Mouse (Mus musculus): Measurements from ENCODE around the gene Gimap7. TPM values are rescaled to one million over a fixed set of nuclear protein-coding genes. Genes with fewer than 3 reads are reported as not detected.

Gimap7 gene
- polyA plus RNA-seq, 1 experiment from 2014 or later: not detected

DNA sequence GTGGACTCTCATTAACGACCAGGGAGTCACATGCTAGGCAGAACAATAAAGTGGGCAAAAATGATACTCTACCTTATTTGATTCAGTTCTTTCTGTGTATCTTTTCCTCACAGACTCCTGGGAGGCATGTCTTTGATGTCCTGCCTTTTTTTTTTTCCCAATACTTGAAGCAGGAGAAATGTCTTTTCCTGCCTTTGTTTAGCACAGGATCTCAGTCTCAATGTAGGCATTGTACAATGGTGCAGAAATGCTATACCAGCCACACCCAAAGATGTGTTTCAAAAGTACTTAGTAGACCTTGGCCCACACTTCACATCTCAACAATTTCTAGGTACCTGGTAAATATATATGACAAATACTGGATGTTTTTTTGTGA lies 20.9 kb upstream of the Gimap7 start:
- Histone ChIP-seq H3K4me3 (no peak overlapping the region), H3K36me3 (no peaks in the 10 kb centered on the region), H3K4me2 (replicated peaks) (no peak overlapping the region), H3K27me3 (no peaks in the 10 kb centered on the region), H3K9ac (no peak overlapping the region), H3K27ac (no peak overlapping the region), H3K4me1 (no peaks in the 10 kb centered on the region), H3K9me3 (no peaks in the 10 kb centered on the region)
- WGBS: 56% methylated on average over 1 of the region's 1 CpGs
- ATAC-seq (ENCODE audit: insufficient number of reproducible peaks, insufficient read depth, low FRiP score, low TSS enrichment): no peak

DNA sequence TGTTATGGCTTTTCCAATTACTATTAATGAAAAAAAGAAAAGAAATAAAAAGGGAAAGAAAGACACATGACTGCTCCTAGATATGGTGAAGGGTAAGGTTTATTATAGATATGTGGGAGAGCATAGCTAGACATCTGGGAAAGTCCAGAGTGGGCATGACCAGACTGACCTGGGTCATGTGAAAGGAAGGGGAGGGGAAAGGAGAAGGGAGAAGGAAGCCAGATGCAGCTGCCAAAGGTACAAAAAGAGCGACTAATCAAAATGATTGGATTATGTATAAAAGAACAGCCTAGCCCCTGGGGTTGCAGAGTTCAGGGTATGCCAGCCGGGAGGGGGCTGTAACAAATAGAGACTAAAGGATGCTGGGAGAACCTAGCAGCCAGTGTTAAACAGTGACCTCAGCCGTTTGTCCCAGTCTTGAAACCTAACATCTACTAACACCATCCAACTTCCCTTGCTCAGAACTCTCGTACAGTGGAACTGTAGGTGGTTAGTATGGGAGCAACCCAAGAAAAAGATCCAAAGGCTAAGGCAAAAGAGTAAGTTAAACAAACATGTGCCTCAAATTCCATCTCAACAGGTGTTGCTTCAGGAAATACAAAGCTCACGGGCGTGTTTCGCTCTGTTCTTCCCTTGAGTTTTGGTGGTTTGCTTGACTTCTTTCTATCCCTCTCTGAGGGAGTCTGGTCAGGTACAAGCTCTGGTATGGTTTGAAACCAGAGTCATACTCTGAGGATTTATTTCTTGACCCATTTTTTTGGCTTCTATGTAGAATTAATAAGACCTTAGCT lies 20.2 kb upstream of the Gimap7 start:
- Histone ChIP-seq H3K9ac (no peak overlapping the region), H3K4me3 (no peak overlapping the region), H3K9me3 (no peaks in the 10 kb centered on the region), H3K27me3 (no peaks in the 10 kb centered on the region), H3K4me2 (replicated peaks) (no peak overlapping the region), H3K27ac (no peak overlapping the region), H3K36me3 (no peaks in the 10 kb centered on the region), H3K4me1 (no peaks in the 10 kb centered on the region)
- 79% methylated on average over 7 of the region's 7 CpGs for WGBS
- ATAC-seq (ENCODE audit: insufficient number of reproducible peaks, insufficient read depth, low FRiP score, low TSS enrichment): no peak

DNA sequence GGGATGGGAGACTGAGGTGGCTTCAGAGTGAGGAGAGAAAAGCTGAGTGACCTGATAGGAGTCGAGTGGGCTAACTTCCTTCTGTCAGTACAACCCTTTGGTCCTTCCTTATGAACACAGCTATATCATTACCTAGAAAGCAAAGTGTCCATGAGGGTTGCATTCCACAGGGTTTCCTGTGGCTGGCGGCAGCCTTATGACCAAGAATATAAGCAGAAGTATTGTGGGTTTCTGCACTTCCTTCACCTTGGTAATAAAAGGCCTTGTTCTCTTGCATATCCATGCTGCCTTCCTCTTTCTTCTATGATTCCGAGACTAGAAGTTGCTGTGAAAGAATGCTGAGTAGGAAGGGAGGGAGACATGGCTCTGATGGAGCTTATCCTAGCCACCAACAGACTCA lies 19.5 kb upstream of the Gimap7 start:
- Histone ChIP-seq H3K4me3 (no peak overlapping the region), H3K27me3 (no peaks in the 10 kb centered on the region), H3K36me3 (no peaks in the 10 kb centered on the region), H3K4me1 (no peaks in the 10 kb centered on the region), H3K9me3 (no peaks in the 10 kb centered on the region), H3K9ac (no peak overlapping the region), H3K27ac (no peak overlapping the region), H3K4me2 (replicated peaks) (no peak overlapping the region)
- 77% methylated on average over 3 of the region's 3 CpGs for WGBS
- ATAC-seq (ENCODE audit: insufficient number of reproducible peaks, insufficient read depth, low FRiP score, low TSS enrichment): no peak

DNA sequence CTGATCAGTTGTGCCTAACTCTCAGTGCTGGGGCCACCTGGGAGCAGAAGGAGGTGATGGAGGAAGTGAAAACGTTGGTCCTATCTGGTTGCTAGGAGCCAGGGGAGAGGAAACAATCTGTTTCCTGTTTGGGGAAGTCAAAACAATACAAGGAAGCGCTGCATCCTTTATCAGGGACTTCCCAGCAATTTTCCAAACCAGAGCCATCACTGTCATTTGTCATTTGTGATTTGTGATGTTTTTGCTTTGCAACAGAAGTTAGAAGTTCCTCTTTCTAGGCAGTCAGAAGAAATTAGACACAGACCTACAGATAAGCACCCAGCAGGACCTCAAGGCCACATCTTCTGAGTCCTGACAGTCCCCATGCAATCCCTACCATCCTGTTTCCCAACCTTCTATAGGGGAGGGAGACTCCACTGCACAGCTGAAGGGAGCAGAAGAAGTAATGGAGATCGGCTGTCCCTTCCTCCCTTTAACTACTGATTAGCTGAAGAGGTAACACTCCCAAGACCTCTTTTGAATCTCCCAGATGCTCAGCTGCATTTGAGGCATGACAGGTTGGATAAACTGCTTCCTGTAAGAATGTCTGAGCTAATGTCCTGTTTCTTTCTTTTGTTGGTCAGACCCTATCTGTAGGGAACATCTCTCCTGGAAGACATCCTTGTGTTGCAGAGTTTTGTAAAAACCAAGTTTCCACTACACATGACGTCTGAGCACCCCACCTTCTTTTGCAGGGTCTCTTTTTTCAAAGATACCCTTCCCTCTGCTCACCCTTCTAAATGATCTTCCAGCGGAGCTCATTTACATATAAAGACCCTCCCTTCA lies 18.0 kb upstream of the Gimap7 start:
- Histone ChIP-seq H3K27ac (no peak overlapping the region), H3K4me3 (no peak overlapping the region), H3K9ac (no peak overlapping the region), H3K27me3 (no peaks in the 10 kb centered on the region), H3K9me3 (no peaks in the 10 kb centered on the region), H3K4me1 (no peaks in the 10 kb centered on the region), H3K4me2 (replicated peaks) (no peak overlapping the region), H3K36me3 (no peaks in the 10 kb centered on the region)
- ATAC-seq (ENCODE audit: insufficient number of reproducible peaks, insufficient read depth, low FRiP score, low TSS enrichment): no peak
- WGBS: 56% methylated on average over 5 of the region's 5 CpGs

DNA sequence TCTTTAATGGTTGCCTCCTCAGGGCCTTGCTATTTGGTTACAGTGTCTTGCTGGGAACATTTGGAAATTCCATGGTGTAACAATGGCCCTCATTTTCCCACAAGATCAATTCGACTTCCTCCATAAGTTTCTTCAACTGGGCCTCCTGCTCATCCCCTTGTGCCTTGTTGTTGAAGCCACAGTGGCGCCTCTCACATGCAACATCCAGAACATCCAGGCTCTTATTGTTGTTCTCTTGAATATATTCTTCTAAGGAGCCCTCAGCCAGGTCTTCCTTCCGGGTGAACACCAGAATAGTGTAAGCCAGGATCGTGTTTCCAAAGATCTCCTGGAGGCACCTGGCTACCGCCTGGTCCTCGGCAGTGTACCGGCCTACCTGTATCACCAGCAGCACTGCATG lies 16.3 kb upstream of the Gimap7 start:
- no peaks in the 10 kb centered on the region for H3K4me1 ChIP-seq
- no peak overlapping the region for H3K27ac ChIP-seq
- H3K4me2 ChIP-seq (replicated peaks): no peak overlapping the region
- ATAC-seq (ENCODE audit: insufficient number of reproducible peaks, insufficient read depth, low FRiP score, low TSS enrichment): no peak
- no peaks in the 10 kb centered on the region for H3K36me3 ChIP-seq
- H3K9ac ChIP-seq: no peak overlapping the region
- no peaks in the 10 kb centered on the region for H3K9me3 ChIP-seq
- H3K27me3 ChIP-seq: no peaks in the 10 kb centered on the region
- no peak overlapping the region for H3K4me3 ChIP-seq
- 77% methylated on average over 7 of the region's 7 CpGs for WGBS

DNA sequence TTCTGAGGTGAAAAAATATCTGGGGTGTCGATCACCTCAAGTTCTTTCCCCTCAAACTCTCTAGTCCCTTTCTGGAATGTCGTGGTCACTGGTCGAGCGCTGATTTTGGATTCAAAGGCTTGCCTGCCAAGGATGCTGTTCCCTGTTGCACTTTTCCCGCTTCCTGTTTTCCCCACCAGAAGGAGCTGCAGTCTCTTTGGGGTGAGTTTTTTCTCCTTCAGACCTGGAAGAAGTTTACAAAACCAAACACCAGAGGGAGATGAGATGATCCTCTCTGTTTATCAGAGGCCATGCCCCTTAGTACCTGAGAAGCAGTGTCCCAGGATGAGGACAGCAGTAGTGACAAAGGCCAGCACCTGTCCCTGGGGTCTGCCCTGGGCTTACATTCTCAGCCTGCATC lies 15.8 kb upstream of the Gimap7 start:
- Histone ChIP-seq H3K36me3 (no peaks in the 10 kb centered on the region), H3K27me3 (no peaks in the 10 kb centered on the region), H3K9ac (no peak overlapping the region), H3K4me3 (no peak overlapping the region), H3K4me2 (replicated peaks) (no peak overlapping the region), H3K27ac (no peak overlapping the region), H3K9me3 (no peaks in the 10 kb centered on the region), H3K4me1 (no peaks in the 10 kb centered on the region)
- no peak for ATAC-seq (ENCODE audit: insufficient number of reproducible peaks, insufficient read depth, low FRiP score, low TSS enrichment)
- WGBS: 68% methylated on average over 5 of the region's 5 CpGs

DNA sequence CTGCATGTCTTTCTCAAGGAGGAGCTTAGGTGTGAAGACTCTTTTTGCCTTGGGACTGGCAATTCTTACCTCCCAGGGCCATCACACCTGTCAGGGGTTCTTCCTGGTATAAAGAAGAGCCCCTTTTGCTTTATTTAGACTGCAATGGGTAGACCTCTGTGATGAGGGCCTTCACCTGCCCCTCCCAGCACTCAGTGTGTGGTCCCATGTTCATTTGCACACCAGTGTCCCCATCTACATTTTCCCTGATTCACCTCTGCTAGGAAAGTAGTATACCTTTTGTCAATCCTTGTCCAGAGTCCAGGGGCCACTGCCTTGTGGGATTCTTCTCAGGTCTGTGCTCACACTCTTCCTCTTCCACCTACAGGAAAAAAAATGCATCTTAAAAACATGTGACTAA lies 14.3 kb upstream of the Gimap7 start:
- Histone ChIP-seq H3K27ac (no peak overlapping the region), H3K4me2 (replicated peaks) (no peak overlapping the region), H3K9ac (no peak overlapping the region), H3K36me3 (no peaks in the 10 kb centered on the region), H3K9me3 (no peaks in the 10 kb centered on the region), H3K27me3 (no peaks in the 10 kb centered on the region), H3K4me1 (peaks cover 6% of the 10 kb centered on the region; the same call in 1 of the 2 replicates), H3K4me3 (no peak overlapping the region)
- ATAC-seq (ENCODE audit: insufficient number of reproducible peaks, insufficient read depth, low FRiP score, low TSS enrichment): no peak

DNA sequence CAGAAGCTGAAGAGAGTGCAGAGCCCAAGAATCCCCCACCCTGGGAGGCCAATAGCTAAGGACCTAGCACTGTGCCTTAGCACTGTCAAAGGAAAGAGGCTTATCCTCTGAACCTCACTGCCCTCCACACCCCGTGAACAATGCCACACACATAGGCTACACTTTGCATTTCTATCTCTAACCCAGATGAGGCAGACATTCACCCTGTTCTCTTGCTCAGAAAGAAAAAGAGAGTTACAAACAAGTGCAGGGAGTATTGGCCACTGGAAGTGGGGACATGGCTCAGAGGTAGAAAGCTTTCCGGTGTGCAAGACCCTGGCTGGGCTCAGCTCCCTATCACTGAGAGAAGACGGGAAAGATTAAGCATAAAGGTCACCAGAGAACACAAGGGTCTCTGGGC lies 12.3 kb upstream of the Gimap7 start:
- H3K4me3 ChIP-seq: no peak overlapping the region
- H3K27ac ChIP-seq: no peak overlapping the region
- no peak overlapping the region for H3K4me2 ChIP-seq (replicated peaks)
- WGBS: 49% methylated on average over 3 of the region's 3 CpGs
- no peak for ATAC-seq (ENCODE audit: insufficient number of reproducible peaks, insufficient read depth, low FRiP score, low TSS enrichment)
- H3K36me3 ChIP-seq: no peaks in the 10 kb centered on the region
- H3K4me1 ChIP-seq: peaks cover 6% of the 10 kb centered on the region; the same call in 1 of the 2 replicates
- no peaks in the 10 kb centered on the region for H3K27me3 ChIP-seq
- H3K9ac ChIP-seq: no peak overlapping the region
- H3K9me3 ChIP-seq: no peaks in the 10 kb centered on the region

DNA sequence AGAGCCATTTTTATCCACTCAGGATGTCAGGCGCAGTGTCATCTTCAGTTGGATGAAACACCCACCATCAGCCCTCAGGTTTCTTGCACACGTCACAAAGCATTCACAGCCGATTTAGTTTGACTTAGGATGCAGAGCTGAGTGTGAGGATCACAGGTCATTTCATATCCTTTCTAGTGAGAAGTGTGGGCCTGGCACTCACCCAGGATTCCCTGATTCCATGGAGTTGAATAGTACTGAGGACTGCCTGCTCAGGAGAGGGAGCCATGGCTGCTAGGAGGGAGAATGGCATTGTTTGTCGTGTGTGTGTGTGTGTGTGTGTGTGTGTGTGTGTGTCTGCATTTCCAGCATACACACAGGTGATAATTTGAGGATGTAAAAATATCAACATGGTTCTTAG lies 1.9 kb downstream of the Gimap7 start:
- no peak overlapping the region for H3K27ac ChIP-seq
- no peak for ATAC-seq (ENCODE audit: insufficient number of reproducible peaks, insufficient read depth, low FRiP score, low TSS enrichment)
- H3K4me3 ChIP-seq: no peak overlapping the region
- H3K36me3 ChIP-seq: no peaks in the 10 kb centered on the region
- no peaks in the 10 kb centered on the region for H3K9me3 ChIP-seq
- no peak overlapping the region for H3K4me2 ChIP-seq (replicated peaks)
- 80% methylated on average over 4 of the region's 4 CpGs for WGBS
- H3K27me3 ChIP-seq: no peaks in the 10 kb centered on the region
- H3K4me1 ChIP-seq: no peaks in the 10 kb centered on the region
- no peak overlapping the region for H3K9ac ChIP-seq

DNA sequence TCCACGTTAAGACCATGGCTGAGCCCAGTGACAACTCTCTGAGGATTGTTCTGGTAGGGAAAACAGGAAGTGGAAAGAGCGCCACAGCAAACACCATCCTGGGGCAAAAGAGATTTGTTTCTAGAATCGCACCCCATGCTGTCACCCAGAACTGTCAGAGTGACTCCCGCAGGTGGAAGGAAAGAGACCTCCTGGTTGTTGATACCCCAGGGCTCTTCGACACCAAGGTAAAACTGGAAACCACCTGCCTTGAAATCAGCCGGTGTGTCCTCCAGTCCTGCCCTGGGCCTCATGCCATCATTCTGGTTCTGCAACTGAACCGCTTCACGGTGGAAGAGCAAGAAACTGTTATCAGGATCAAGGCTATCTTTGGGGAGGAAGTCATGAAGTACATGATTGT lies 5.0 kb downstream of the Gimap7 start:
- no peak for ATAC-seq (ENCODE audit: insufficient number of reproducible peaks, insufficient read depth, low FRiP score, low TSS enrichment)
- WGBS: 86% methylated on average over 8 of the region's 8 CpGs
- no peaks in the 10 kb centered on the region for H3K27me3 ChIP-seq

DNA sequence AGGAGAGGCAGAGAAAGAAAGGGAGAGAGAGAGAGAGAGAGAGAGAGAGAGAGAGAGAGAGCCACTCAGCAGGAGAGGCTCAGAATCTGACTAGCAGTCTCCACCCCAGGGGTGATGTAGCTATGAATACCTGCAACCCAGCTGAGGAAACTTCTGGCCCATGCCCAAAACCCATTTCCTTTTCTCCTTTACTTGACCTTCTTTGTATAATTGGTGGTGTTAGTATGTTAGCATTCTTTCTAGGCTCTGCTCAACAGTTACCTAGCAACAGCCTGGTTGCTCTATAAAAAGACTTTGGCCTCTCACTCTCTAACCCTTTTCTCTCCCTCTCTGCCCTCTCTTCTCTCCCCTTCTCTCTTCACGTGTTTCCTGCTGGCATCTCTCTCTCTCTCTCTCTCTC lies 7.1 kb downstream of the Gimap7 start:
- no peaks in the 10 kb centered on the region for H3K9me3 ChIP-seq
- H3K4me1 ChIP-seq: no peaks in the 10 kb centered on the region; the same call in 1 of the 2 replicates
- no peaks in the 10 kb centered on the region for H3K27me3 ChIP-seq
- H3K4me2 ChIP-seq (replicated peaks): no peak overlapping the region
- no peak overlapping the region for H3K27ac ChIP-seq
- H3K36me3 ChIP-seq: no peaks in the 10 kb centered on the region
- no peak overlapping the region for H3K4me3 ChIP-seq
- H3K9ac ChIP-seq: no peak overlapping the region
- peak; percentile 15; the same call in 1 of the 2 replicates for ATAC-seq (ENCODE audit: insufficient number of reproducible peaks, insufficient read depth, low FRiP score, low TSS enrichment)
- WGBS: 0% methylated on average over 1 of the region's 1 CpGs

More for the DNA sequence above, 5.0 kb downstream of the Gimap7 start:
- H3K36me3 ChIP-seq: no peaks in the 10 kb centered on the region
- H3K4me2 ChIP-seq (replicated peaks): no peak overlapping the region
- no peak overlapping the region for H3K4me3 ChIP-seq
- no peaks in the 10 kb centered on the region; the same call in 1 of the 2 replicates for H3K4me1 ChIP-seq
- no peak overlapping the region for H3K9ac ChIP-seq
- H3K9me3 ChIP-seq: no peaks in the 10 kb centered on the region
- H3K27ac ChIP-seq: no peak overlapping the region

DNA sequence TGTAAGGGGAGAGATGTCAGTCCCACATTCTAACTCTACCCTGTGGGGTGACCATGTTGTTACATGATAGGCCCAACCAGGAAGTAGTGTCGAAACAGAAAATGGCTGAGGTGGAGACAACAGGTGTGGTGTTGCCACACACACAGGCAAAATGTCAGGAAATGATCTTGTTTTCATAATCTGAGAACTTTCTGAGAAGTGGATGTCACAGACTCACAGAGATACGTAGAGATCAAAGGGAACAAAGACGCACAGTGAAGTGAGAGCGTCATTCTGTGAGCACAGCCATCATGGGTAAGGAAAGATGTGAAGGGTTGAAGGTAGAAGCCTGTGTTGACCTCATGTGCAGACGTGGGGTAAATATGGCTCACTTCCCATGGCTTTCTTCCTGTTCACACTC lies 9.3 kb downstream of the Gimap7 start:
- 87% methylated on average over 5 of the region's 5 CpGs for WGBS
- no peaks in the 10 kb centered on the region for H3K9me3 ChIP-seq

More for the DNA sequence above, 9.3 kb downstream of the Gimap7 start:
- H3K4me1 ChIP-seq: no peaks in the 10 kb centered on the region; the same call in 1 of the 2 replicates
- H3K9ac ChIP-seq: no peak overlapping the region
- H3K27me3 ChIP-seq: no peaks in the 10 kb centered on the region
- no peak overlapping the region for H3K27ac ChIP-seq
- H3K4me3 ChIP-seq: no peak overlapping the region
- no peak overlapping the region for H3K4me2 ChIP-seq (replicated peaks)
- H3K36me3 ChIP-seq: no peaks in the 10 kb centered on the region
- ATAC-seq (ENCODE audit: insufficient number of reproducible peaks, insufficient read depth, low FRiP score, low TSS enrichment): no peak
